Mouse (Mus musculus): ENCODE results near the gene Mfap1b. TPM values are rescaled to one million over a fixed set of nuclear protein-coding genes. Genes with fewer than 3 reads are reported as not detected.

Gene Mfap1b
- polyA plus RNA-seq, 1 experiment from 2014 or later: 77.5 TPM

- no peaks in the 10 kb centered on the region for H3K27me3 ChIP-seq (replicated peaks)
- H3K4me3 ChIP-seq: peak overlapping the region; percentile 90
- H3K4me2 ChIP-seq: peak overlapping the region; percentile 66
- H3K9ac ChIP-seq: peak overlapping the region; percentile 90; the same call in 1 of the 2 replicates
- 58% methylated on average over 3 of the region's 3 CpGs for WGBS
- H3K4me1 ChIP-seq: peaks cover 31% of the 10 kb centered on the region
- no peaks in the 10 kb centered on the region; the same call in 1 of the 2 replicates for H3K36me3 ChIP-seq (replicated peaks)
- H3K9me3 ChIP-seq: no peaks in the 10 kb centered on the region
- no peak for ATAC-seq (replicated peaks)
- H3K27ac ChIP-seq: no peak overlapping the region
Measured at GRCm38 (mm10) chr2:121415103-121415502, 58.8 kb downstream of the Mfap1b start.

- WGBS: 0% methylated on average over 32 of the region's 32 CpGs
- peak; percentile 64 for ATAC-seq (replicated peaks)
Measured at GRCm38 (mm10) chr2:121414139-121414685, 59.7 kb downstream of the Mfap1b start.

GRCm38 (mm10) chr2:121413387-121414042 is 60.4 kb downstream of the Mfap1b start, which contains the start of the genes Pdia3 and Catsper2:
Gene Pdia3, plus strand, starts transcription at chr2:121413775.
Gene Catsper2, minus strand, starts transcription at chr2:121413792.
- H3K9me3 ChIP-seq: no peaks in the 10 kb centered on the region
- peaks cover 31% of the 10 kb centered on the region for H3K4me1 ChIP-seq
- peak within 1 kb of the TSS; percentile 90 for H3K9ac ChIP-seq
- WGBS: under 1% methylated on average over 65 of the region's 68 CpGs
- H3K4me2 ChIP-seq: peak within 1 kb of the TSS; percentile 66
- ATAC-seq (replicated peaks): peak; percentile 99
- H3K4me3 ChIP-seq: peak within 1 kb of the TSS; percentile 90
- no peaks in the 10 kb centered on the region for H3K27me3 ChIP-seq (replicated peaks)
- peak within 1 kb of the TSS; percentile 95 for H3K27ac ChIP-seq
- H3K36me3 ChIP-seq (replicated peaks): no peaks in the 10 kb centered on the region; the same call in 1 of the 2 replicates

More at GRCm38 (mm10) chr2:121414139-121414685, 59.7 kb downstream of the Mfap1b start:
- peak overlapping the region; percentile 90 for H3K9ac ChIP-seq
- no peaks in the 10 kb centered on the region for H3K27me3 ChIP-seq (replicated peaks)
- H3K4me3 ChIP-seq: peak overlapping the region; percentile 90
- no peaks in the 10 kb centered on the region for H3K9me3 ChIP-seq
- peaks cover 31% of the 10 kb centered on the region for H3K4me1 ChIP-seq
- peak overlapping the region; percentile 95 for H3K27ac ChIP-seq
- peak overlapping the region; percentile 66 for H3K4me2 ChIP-seq
- no peaks in the 10 kb centered on the region; the same call in 1 of the 2 replicates for H3K36me3 ChIP-seq (replicated peaks)

GRCm38 (mm10) chr2:121412843-121413386 is 61.0 kb downstream of the Mfap1b start:
- Histone ChIP-seq H3K4me2 (peak overlapping the region; percentile 62), H3K9me3 (no peaks in the 10 kb centered on the region)
- WGBS: 20% methylated on average over 4 of the region's 4 CpGs

More at GRCm38 (mm10) chr2:121412843-121413386, 61.0 kb downstream of the Mfap1b start:
- peaks cover 31% of the 10 kb centered on the region for H3K4me1 ChIP-seq
- H3K27ac ChIP-seq: peak overlapping the region; percentile 95
- no peaks in the 10 kb centered on the region for H3K36me3 ChIP-seq (replicated peaks)
- H3K4me3 ChIP-seq: peak overlapping the region; percentile 90
- peak; percentile 37 for ATAC-seq (replicated peaks)
- H3K9ac ChIP-seq: peak overlapping the region; percentile 59
- no peaks in the 10 kb centered on the region for H3K27me3 ChIP-seq (replicated peaks)

Small RNA genes within 50 kb of the gene (microRNA-seq; reads per million reads assigned to microRNA genes)
- gene Gm22953: not detected

Other genes with a start within 250 kb of the Mfap1b start
- 186 and 214 TPM in 2 replicates for gene Trp53bp1, start 202.7 kb downstream of the Mfap1b start, polyA plus RNA-seq (2015; fragmentation: Nextera tagmentation; extraction: Ambion mirVana)
- gene Map1a, start 184.5 kb downstream of the Mfap1b start, polyA plus RNA-seq (2015; fragmentation: Nextera tagmentation; extraction: Ambion mirVana): 22.5 and 27.1 TPM in 2 replicates
- 20.6 and 21.6 TPM in 2 replicates for gene Ppip5k1, start 118.7 kb downstream of the Mfap1b start, polyA plus RNA-seq (2015; fragmentation: Nextera tagmentation; extraction: Ambion mirVana)
- 70.6 and 75.6 TPM in 2 replicates for gene Ckmt1, start 116.4 kb downstream of the Mfap1b start, polyA plus RNA-seq (2015; fragmentation: Nextera tagmentation; extraction: Ambion mirVana)
- not detected in 2 replicates for gene Strc, start 86.9 kb downstream of the Mfap1b start, polyA plus RNA-seq (2015; fragmentation: Nextera tagmentation; extraction: Ambion mirVana)
- 351 and 354 TPM in 2 replicates for gene Pdia3, start 60.3 kb downstream of the Mfap1b start, polyA plus RNA-seq (2015; fragmentation: Nextera tagmentation; extraction: Ambion mirVana)
- 5.9 and 7.0 TPM in 2 replicates for gene Catsper2, start 60.3 kb downstream of the Mfap1b start, polyA plus RNA-seq (2015; fragmentation: Nextera tagmentation; extraction: Ambion mirVana)
- gene Ell3, start 29.8 kb downstream of the Mfap1b start, polyA plus RNA-seq (2015; fragmentation: Nextera tagmentation; extraction: Ambion mirVana): 2.2 and 3.0 TPM in 2 replicates
- 267 and 285 TPM in 2 replicates for gene Serf2, start 24.9 kb downstream of the Mfap1b start, polyA plus RNA-seq (2015; fragmentation: Nextera tagmentation; extraction: Ambion mirVana)
- gene Hypk, start 20.8 kb downstream of the Mfap1b start, polyA plus RNA-seq (2015; fragmentation: Nextera tagmentation; extraction: Ambion mirVana): 106 and 112 TPM in 2 replicates
- 2.2 and 2.4 TPM in 2 replicates for gene Serinc4, start 17.3 kb downstream of the Mfap1b start, polyA plus RNA-seq (2015; fragmentation: Nextera tagmentation; extraction: Ambion mirVana)
- gene Mfap1a, start 32.6 kb upstream of the Mfap1b start, polyA plus RNA-seq (2015; fragmentation: Nextera tagmentation; extraction: Ambion mirVana): 33.1 and 33.6 TPM in 2 replicates
- gene Wdr76, start 32.7 kb upstream of the Mfap1b start, polyA plus RNA-seq (2015; fragmentation: Nextera tagmentation; extraction: Ambion mirVana): 4.5 and 4.8 TPM in 2 replicates

Measured in midbrain, embryonic 15.5 days (tissue).